Mouse (Mus musculus): Measurements from ENCODE around the gene Polr2h.

GRCm38 (mm10) chr16:20712190-20712589 is 5.3 kb upstream of the Polr2h start:
- TF ChIP-seq CTCF (IDR thresholded peaks at IDR 0.05; ENCODE audit: low read depth) = no peak
- TF ChIP-seq EP300 (IDR thresholded peaks at IDR 0.05; ENCODE audit: low read depth) = no peak

All from liver, postnatal 0 days (tissue).